Mouse (Mus musculus) ES-CJ7 (cell line): Measurements from ENCODE around the gene Vipas39.

Experiments used
- DNase-seq: peaks from one replicate; pipeline ENCODE4 v3.0.0; 2011; ENCODE audit warnings: low read depth, low spot score

Gene Vipas39

DNA sequence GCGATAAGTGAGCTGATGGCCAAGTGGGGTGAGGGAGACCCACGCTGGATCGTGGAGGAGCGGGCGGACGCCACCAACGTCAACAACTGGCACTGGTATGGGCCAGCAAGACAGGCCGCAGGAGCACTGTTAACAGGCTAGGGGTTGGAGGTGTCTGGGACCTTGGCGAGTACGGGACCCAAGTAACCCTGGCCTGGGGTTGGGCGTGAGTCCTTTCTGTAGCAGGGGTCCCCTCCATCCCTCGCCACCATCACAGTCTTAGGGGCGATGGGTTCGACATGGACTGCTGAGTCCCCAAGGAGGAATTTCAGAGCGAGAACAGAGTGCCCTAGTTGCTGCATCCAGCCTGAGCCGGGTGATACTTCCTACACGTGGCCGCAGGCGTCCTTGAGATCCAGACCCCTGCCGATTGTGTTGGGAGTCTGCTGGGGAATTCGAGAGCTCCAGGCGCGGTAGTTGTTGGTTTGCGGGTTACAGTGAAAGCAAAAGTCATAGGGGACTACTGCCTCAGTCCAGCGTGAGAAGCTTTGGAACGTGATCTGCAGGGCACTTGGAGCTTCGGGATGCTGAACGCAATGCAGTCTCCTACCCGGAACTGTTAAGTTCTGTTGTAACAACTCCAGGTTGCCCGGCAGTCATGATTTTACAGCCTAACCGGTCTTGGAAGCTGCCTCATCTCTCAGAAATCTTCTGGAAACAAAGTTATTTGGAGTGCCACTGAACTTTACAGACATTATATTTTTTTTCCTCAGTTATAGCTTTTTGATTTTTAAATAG lies 959 bp upstream of the Vipas39 start:
- DNase-seq = peak; percentile 52

DNA sequence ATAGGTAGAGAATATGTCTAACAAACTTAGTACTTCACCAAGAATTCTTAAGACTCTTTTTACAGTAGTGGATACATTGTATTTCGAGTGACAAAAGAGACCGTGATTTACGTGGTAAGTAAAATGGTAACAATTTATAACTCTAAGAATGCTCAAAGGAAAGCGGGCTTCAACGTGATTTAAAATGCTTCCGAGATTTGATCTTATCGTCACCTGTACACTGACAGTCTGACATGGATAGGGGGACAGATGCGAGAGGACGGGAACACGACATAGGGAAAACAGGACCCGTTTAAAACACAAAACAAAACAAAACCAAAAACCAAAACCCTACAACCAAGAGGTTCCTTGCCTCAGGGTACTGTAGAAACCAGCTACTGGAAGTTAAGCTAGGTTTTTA lies 612 bp downstream of the Vipas39 start:
- DNase-seq = no peak

DNA sequence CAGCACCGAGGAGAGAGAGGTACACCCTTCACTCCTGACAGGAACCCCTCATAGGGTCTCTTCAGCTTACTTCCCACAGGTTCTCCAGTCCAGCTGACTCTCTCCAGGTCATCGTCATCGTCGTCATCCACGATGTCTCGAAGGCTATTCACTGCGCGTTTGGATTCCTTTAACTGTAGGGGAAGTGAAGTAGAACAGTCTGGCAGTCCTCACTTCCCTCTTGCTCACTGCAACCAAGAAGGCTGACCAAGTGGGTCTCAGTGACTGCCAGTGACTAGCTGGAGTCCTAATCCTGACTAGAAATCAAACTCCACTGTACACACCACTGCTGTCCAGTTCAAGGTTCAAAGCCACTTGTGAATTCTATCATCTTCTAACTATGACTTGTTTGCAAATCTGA lies 5.5 kb downstream of the Vipas39 start:
- no peak for DNase-seq

DNA sequence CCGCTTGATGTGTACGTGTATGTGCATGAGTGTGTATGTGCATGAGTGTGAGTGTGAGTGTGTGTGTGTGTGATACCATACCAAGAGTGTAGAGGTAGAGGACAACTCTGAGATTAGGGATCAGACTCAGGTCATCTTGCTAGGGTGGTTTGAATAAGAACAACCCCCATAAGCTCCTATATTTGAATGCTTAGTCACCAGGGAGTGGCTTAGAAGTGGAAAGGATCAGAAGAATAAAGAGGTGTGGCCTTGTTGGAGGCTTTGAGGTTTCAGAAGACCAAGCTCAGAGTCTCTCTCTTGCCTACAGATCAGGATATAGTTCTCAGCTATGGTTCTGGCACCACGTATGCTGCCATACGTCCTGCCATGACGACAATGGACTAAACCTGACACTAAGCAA lies 9.4 kb downstream of the Vipas39 start:
- no peak for DNase-seq

DNA sequence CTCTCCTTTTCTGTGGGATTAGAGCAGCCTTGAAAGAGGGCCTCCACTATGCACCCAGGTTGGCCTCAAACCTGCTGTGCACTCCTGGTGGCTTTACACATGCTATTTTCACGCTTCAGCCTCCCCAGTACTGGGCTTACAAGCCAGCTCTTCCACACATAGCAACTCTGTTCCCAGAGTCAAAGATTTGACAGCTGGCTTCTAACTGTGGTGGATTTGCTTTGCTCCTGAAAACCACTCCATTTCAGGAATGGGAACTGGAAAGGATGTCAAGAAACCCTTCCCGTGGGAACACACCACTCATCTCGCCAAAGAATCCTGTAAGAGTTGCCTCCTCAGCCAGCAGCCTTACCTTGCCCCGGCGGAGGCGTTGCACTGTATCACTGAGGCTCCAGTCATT lies 12.2 kb downstream of the Vipas39 start:
- DNase-seq = no peak

DNA sequence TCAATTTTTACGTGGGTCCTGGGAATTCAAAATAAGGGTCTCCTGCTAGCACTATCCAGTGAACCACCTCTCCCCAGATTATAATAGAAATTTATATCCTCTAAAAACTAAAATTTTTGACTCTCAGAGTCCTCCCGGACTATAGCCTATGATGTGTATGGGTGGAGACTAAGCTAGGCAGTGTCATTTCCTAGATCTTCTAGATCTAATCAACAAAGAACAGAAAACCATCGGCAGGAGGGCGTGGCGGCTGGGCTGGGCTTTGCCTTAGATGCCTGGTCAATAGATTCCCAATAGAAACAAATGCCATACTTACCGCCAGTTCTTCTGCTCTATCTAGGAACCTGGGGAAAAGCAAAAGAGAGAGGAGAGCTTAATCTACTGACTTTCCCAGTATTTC lies 15.9 kb downstream of the Vipas39 start:
- DNase-seq = no peak

DNA sequence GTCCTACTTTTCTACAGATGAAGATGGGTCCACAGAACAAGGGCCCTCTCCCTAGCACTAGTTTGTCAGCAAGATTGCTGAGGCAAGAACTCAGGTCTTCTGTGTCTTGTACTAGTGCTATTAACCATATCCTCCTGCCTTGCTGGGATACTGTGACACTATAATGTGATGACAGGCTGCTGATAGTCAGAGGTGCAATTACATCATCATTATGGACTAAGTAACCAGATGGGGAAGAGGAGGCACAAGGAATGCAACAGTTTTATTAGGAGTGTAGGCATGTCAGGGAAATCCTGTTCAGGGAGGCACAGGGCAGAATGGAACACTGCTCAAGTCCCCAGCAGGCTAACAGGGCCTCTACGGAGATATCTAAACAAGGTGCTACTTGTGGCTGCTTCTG lies 27.4 kb downstream of the Vipas39 start, which contains the start of gene Noxred1:
Gene Noxred1, minus strand, starts transcription at position 101 of the 400 bp plus-strand sequence.
- DNase-seq = no peak

DNA sequence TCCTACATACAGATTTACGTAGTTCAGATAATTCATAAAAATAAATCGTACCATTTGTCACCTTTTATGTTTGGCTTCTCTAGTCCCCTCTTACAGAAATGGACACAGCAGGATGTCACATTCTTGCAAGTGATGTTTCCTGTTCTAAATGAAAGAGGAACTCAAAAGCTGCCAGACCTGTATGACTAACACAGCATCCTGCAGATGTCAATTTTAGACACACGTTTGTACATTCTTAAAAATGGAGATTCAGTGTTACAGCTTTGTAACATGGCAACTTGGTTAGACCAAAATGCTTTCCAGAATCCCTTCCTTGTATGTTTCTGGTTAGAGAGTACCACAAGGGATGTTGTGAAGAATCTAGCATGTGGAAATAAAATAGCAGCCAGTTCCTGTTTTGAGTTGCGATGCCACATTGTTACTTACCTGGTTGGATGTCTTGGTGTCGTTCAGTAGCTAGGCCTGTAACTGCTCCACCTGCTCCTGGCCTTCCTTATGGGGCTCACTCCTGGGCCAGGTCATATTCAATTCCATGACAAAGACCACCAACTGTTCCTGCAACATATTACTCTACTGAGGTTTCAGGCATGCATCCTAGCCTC lies 29.1 kb downstream of the Vipas39 start:
- no peak for DNase-seq

DNA sequence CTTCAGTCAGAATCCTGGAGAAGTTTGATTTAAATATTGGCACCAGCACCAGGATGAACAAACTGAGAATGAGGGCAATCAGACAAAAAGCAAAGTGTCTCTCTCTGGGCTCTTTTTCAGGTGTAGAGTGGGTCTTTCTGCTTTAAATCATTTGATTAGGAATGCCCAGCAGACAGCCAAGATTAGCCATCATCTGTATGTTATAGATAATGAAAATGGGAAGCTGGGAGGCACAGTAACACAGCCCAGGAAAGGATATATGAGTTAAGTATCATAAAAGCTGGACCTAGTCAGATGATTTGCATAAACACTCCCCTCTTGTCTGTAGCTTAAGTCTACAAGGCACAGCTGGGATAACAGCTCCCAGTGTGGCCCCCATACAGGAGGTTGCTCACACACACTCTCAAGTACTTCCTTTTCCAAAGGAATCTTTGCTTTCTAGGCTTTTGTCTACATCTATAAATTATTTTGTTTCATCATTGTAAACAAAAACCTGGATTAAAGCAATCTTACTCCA lies 35.6 kb downstream of the Vipas39 start:
- DNase-seq = no peak

DNA sequence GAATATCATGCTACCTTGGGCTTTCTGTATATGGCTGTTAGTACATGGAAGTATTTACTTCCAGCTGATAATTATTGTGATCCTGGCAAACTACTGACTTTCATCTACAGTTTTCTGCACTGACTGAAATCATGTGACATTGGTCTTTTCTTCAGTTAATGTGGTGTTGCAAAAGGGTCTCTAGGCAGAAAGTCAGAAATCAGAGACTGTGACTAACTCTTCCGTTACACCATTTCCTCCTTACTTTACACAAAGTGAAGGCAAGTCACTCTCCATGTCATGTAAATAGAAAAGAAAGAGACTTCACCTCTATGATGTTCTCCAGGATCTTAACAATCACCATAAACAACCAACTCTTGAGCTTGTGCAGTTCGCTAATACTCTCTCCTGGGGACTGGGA lies 36.4 kb downstream of the Vipas39 start:
- no peak for DNase-seq

DNA sequence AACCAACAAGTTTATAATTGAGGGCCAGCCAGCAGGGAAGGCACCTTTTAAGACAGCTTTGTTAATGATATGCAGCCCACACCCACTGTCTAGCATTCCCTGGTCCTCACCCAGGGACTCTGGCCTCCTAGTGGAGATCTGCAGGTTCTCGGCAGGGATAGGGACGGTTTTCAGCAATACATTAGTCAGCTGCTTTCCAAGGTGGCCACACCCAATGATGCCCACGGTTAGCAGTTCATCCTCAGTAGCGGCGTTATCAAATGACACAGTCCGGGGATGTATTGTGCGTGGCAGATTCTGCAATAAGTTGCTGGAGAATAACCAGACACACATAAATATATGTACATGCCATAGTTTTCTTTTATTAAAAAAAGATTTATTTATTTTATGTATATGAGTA lies 39.3 kb downstream of the Vipas39 start:
- DNase-seq = peak; percentile 89

DNA sequence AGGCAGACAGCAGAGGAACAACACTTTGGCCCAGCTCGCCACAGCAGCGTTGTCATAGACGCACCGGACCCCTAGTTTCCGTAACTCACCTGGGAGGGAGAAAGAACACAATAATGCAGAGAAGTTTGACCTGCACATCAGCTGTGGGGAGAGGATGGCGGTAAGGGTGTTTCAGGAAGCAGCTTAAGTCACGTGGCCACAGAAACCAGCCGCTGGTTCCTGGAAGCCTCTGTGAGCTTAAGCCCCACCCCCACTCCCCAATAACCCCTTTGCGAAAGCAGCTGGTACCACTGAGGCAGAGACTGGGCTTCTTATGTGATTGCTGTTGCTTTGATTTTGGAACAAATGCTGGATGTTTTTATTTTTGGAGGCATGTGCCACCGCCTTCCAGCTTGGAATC lies 41.1 kb downstream of the Vipas39 start:
- peak; percentile 74 for DNase-seq

DNA sequence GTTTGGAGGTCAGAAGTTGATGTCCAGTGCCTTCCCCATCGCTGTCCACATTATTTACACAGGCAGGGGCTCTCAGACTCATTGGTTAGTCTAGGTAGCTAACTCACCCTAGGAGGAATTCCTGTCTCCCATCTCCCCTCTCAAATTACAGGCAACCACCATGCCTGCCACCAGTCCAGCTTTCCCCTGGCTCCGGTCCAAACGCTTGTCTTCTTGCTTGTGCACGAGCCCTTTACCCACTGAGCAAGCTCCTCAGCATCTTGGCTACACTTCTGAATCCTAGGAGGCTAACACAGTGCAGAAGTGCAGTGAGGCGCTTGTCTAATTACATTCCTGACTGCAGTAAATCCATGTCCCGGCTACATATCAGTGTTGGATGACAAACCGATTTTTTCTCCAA lies 46.7 kb downstream of the Vipas39 start:
- DNase-seq = no peak

DNA sequence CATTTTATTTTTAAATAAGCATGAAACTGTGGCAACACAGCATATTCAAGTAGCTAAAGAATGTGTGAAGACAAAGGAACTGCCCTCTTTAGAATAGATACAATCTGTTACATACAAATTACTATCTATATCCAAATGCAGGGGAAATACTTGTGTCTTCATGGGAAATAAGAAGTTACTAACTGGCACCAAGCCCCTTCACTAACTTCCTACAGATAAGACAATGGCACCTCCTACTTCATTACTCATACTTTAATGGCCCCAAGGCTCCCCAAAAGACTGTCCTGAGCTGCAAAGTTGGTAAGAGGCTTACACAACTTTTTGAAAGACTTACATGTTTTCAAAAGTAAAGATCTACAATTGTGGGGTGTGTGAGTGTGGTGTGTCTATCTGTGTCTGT lies 48.5 kb downstream of the Vipas39 start:
- no peak for DNase-seq

DNA sequence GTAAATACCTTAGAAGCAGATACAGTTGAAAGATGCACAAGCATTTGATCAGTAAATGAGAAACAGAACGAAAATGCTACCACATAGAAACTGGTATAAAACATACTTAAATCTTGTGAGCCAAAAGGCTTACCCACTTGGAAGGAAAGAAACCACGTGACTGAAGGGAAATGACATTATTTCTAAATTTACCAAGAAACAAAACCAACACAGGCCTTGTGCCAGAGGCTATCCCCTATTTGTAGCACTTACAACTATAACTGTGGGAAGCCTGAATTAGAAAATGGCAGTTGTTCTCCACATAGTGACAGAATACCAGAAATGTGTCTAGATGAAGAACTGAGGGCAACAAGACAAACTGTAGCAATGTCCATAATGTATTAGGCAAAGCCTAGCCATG lies 50.0 kb downstream of the Vipas39 start:
- no peak for DNase-seq

DNA sequence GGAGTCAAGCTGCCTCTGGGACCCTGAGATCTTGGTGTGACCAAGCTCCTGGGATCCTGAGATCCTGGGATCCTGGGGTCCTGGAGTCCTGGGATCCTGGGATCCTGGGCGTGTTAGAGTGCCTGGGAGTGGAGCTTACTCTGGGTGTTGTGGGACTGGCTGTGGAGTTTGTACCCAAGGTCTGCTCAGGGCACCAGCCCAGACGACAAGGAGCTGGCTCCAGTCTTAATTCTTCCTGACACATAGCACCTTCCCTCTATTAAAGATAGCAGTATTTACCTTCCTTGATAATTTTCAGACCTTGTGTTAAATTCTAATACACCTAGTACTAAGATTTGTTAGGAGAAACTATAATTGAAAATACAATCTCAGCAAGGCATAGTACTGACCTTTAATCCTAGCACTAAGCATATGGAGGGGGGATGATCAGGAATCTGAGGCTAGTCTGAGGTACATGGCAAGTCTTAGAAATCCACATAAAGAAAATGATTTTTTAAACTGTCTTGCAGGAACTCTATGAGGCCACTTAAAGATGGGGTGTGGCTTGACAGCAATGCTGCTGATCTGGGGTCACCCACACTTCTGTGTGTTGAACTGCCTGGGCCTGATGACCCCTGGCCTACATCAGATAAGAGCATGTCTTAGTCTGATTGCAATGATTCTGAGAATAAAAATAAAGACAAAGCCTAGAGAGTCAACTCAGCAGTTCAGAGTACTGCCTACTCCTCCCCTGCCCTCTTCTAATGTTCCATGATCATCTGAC lies 53.0 kb downstream of the Vipas39 start:
- DNase-seq = no peak

DNA sequence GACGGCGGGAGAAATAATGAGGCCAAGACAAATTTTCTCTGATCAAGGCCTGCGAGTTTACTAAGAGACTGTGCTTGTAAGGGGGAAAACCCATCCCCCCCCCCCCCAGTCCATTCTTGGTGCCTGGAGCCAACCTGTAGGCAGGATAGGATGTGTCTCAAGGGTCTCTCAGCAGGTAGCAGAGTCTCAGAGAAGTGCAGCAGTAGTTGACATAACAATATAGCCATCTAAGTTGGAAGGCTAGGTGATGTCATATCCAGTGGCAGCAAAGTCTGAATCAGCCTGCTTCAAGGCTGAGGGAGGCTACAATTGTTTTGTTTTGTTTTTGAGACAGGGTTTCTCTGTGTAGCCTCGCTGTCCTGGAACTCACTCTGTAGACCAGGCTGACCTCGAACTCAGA lies 60.3 kb downstream of the Vipas39 start:
- DNase-seq = peak; percentile 72

DNA sequence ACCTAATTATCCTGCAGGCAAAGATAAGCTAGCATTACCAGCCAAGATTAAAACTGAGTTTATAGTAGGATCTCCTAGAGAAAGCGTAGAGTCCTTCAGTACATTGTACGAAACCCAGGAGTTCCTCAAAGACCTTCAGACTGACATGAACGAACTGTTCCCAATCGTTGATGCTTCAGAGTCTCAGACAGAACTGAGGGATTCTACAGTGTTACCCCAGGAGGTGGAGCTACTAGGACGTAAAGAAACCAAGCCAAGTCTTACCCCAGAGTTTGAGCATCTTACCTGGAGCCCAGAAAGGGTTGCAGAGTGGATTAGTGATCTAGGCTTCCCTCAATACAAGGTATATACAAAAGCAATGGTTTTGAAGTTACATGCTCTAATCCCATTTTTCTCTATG lies 64.4 kb downstream of the Vipas39 start:
- peak; percentile 21 for DNase-seq

DNA sequence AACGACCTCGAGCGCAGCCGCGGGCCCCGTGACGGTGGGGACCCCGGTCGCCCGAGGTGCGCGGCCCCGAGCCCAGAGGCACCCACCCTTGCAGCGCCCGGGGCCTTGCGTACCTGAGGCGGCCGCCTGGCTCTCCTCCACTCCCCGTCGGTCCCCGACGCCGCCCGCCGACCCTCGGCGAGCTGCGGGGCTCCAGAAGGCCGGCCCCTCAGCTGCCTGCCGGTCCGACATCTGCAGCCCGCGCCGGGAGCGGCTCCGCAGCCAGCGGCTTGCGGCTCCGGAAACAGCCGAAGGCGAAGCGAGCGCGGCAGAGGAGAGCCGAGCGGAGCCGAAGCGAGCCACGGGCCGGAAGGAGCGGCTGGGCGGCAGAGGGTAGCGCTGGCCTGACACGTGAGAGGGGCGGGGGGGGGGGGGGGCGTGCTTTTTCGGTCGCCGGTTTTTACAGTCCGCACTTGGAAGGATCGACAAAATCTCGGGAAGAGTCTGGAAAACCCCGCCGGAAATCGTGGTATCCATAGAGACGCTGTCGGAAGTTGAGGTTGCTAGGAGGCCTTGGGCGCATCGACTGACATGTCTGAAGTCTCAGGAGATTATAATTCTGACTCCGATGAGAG lies 66.0 kb downstream of the Vipas39 start, which contains the start of gene Tmed8:
Gene Tmed8, minus strand, starts transcription at position 482 of the 614 bp plus-strand sequence.
- peak; percentile 89 for DNase-seq

DNA sequence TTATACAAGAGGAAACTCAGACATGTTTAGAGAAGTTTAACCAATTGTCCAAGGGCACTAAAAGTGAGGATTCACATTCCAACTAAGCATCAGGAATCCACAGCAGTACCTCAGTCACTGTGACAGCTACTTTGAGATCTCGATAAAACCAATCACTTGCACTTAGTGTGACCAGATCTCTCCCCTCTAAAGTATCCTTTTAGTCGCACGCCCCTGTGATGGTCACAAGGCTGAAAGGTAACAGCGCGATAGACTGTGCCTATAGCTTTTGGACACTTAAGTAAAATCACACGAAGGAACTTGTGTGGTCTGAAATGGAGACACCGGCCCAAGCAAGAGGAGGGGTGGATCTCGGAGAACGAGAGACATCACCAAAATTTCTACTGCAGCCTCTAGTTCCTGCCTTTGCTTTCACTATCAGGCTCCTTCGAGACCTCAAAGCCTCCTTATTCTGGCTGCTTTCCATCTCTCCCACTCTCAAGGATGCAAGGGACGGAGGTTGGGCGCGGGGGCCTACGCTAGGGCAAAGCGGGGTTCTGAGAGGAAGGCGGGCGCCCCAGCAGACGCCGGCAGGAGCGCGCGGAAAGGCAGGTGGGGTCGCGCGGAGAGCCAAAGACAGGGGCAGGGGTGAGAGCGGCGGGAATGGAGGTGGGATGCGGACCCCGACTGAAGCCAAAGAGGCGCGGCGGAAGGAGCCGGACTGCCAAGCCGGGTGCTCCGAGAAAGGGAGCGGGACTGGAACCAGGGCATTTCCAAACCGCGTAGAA lies 66.7 kb downstream of the Vipas39 start, which contains the start of gene Samd15:
Gene Samd15, plus strand, starts transcription at position 518 of the 767 bp plus-strand sequence.
- peak; percentile 13 for DNase-seq

DNA sequence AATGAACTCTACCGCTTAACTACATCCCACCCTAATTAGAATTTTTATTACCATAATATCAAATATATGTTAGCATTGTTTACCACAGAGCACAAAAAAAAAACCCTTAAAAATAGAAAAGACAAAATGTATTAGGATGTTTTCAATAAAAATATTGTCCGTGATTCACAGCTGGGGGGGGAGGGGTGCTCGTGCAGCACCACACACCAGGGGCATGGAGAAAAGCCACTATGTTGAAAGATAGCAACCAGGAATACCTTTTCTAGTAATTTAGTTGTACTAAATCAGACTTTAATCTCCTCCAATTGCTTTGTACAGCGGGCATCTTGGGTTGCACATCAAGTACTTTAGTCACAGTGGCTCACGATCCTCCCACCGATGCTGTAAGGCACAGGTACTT lies 67.3 kb downstream of the Vipas39 start:
- DNase-seq = no peak
